Mouse (Mus musculus): ENCODE data around the gene Gm10097.

GRCm38 (mm10) chr10:5045671-5046070 lies 23.3 kb upstream of the Gm10097 start:
- TF ChIP-seq POLR2A (IDR thresholded peaks at IDR 0.05; ENCODE audit: borderline replicate concordance, extremely low read depth, insufficient read depth, insufficient read length, poor library complexity, severe bottlenecking), result no peak
- no peak for TF ChIP-seq CTCF (IDR thresholded peaks at IDR 0.05; ENCODE audit: borderline replicate concordance, extremely low read depth, insufficient read depth, insufficient read length)
